Mouse (Mus musculus) T-helper 2 cell (primary cell): ENCODE measurements around the gene Fuom.
"Not testable (repeated sequence)": the region's sequence is repeated elsewhere in the genome, so short reads cannot be mapped to it uniquely, and the experiment has no call there.

ENCODE experiments used
- in situ Hi-C: fragments of 300-600 bp; cut with MboI, MseI; formaldehyde crosslinking; loops from one replicate; pipeline ENCODE4 v1.15.1; 2025; ENCODE audit warnings: high pct_unique_total_duplicates

The Fuom gene

GRCm38 (mm10) chr7:140101993-140102860 lies at the start of gene Fuom:
Fuom (minus strand) TSS chr7:140102441.
- in situ Hi-C loops = no loop called here

GRCm38 (mm10) chr7:140144550-140144949 lies 42.3 kb upstream of the Fuom start:
- in situ Hi-C loops = no loop called here

DNA sequence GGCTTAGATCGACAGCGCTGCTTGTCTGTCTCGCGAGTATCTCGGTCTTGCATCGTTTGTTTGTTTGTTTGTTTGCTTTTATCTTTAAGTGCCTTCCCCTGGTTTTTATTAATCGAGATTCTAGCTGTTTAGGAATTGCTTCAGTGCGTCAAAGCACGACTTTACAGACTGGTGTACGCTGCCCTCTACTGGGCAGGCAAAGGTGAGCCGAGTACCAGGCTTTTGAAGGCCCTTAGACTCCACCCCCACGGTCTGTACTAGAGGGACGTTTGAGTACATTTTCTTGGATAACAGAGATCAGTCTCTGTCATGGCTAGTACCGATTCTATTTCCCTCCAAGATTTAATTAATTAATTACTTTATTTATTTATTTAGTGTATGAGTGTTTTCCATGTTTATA lies 39.1 kb upstream of the Fuom start:
- in situ Hi-C loops = no loop called here

DNA sequence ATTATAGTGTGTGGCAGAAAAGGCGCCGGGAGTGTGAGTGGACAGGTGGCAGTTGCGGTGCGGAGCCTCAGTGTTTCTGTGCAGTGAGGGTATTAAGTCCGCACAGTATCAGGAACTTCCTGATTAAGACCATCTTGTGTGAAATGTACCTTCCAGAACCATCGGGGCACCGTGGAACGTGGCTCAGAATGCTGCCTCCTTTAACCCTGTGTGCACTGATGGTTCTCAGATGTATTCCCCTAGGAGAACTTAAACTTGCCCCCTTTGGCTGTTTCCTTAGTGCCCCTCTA lies 35.7 kb upstream of the Fuom start:
- in situ Hi-C loops = loop anchor here (5.0 kb wide), 1 partner anchor 56 kb away; the partner anchor contains the start of gene Caly

DNA sequence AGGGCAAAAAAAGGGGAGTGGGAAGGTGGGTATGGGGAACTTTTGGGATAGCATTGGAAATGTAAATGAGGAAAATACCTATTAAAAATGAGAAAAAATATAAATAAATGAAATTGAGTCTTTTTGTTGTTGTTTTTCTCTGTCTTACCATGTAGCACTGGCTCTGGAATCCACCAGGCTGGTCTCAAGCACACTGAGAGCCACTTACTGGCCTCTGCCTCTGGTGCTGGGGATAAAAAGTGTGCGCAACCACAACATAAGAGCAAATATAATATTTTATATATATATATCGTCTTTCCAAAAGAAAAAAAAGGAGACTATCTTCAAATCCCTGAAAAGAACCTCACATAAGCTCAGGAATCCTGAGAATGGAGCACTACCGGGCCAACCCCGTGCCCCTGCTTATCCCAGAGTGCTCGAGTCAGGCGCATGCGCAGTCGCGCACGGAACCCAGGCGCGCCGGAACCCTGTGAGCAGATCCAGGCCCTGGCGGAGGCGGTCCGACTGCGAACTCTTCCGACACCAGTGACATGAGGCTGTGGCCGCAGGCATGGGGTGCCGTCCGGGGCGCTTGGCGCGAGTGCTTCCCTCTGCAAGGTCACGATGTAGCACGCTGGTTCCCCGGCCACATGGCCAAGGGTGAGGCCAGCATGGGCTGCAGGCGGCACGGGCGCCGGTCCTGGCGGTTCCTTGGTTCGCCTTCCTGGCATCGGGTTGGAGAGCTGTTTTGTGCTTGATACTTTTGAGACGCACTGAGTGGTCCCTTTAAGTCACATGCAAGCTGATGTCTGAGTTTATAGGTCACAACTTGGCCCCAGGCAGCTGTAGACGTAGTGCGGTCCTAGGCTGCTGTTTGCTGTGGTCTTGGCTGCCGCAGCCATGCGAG lies 35.1 kb upstream of the Fuom start, which contains the start of gene Mtg1:
Mtg1 (plus strand) TSS at position 430 of the 886 bp plus-strand sequence.
- in situ Hi-C loops = loop anchor here (5.0 kb wide), 1 partner anchor 55 kb away; the partner anchor contains the start of gene Caly

GRCm38 (mm10) chr7:140135106-140135770 lies 33.0 kb upstream of the Fuom start:
- in situ Hi-C loops = loop anchor here (5.0 kb wide), 1 partner anchor 53 kb away; the partner anchor contains the start of gene Caly

DNA sequence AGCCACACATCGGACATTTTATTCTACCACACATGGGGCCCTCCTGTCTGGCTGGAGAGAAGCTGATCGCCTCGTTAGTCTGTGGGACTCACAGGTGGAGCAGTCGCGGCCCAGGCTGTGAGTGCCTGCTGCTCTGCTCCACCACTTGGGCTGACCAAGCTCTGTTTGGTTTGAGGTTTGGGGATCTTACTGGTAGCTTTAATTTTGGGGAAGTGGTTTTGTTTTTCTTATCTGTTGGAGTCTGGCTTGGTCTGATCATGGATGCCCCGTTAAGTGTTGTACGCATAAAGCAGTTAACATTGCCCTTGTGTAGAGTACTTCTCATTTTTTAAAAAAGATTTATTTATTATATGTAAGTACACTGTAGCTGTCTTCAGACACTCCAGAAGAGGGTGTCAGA lies 31.8 kb upstream of the Fuom start:
- in situ Hi-C loops = not testable (repeated sequence)

- in situ Hi-C loops = not testable (repeated sequence)
Measured at GRCm38 (mm10) chr7:140132184-140132583, 29.9 kb upstream of the Fuom start.

DNA sequence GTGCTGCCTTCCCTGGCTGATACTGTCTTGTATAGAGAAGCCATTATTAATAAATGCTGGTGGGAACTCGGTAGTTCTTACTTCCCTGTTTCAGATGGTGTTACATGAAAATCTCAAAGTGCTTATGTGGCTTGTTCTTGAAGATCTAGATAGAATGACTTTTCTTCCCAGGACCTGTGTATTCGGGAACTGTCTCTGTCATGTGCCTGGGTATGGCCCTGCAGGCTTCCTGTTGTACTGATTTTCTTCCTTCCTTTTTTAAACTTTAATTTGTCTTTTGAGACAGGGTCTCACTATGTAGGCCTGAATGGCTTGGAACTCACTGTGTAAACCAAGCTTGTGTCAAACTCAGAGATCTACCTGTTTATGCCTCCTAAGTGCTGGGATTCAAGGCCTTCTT lies 25.7 kb upstream of the Fuom start:
- in situ Hi-C loops = no loop called here

- in situ Hi-C loops = no loop called here
Measured at GRCm38 (mm10) chr7:140126934-140127333, 24.7 kb upstream of the Fuom start.

DNA sequence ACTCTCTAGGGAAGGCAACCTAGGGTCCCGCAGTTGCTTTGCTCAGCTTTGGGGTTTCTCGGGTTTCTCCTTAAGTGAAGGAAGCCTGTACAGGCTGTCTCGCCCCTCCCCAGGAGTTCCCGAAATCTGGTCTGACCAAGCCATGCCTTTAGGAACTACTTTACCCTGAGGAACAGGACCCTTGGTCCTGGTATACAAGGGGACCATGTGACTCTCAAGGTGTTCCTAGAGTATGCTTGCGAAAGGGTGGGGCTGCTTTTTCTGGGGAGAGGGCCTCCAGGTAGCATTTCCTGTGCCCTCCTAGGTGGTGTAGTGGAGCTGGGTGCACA lies 23.7 kb upstream of the Fuom start:
- in situ Hi-C loops = no loop called here

- in situ Hi-C loops = no loop called here
Measured at GRCm38 (mm10) chr7:140125278-140126021, 23.2 kb upstream of the Fuom start.

DNA sequence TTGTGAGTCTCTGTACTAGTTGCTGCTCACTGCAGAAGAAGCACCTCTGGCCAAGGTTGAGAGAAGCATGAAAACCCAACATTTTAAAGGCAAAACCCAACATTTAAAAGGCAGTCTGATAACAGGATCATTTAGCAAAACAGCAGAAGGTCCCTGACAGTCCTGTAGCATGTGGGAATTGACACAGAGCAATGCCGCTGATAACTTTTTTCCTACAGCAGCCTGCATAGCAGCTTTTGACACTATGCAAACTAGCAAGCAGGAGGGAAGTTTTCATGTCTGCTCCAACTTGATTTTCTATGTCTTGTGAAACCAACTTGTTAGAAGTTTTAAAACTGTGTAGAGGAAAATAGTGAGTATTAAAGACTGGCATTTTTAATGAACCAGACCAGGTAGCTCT lies 22.1 kb upstream of the Fuom start:
- in situ Hi-C loops = no loop called here

DNA sequence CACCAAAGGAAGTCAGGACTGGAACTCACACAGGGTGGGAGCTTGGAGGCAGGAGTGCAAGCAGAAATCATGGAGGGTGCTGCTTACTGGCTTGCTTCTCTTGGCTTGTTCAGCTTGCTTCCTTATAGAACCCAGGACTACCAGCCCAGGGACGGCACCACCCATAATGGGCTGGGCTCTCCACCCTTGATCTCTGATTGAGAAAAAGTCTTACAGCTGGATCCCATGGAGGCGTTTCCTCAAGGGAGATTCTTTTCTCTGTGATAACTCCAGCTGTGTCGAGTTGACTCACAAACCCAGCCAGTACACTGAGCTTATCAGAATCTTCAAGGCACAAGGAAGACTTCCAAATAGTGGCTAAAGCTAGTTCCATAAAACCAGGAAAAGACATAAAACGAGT lies 20.5 kb upstream of the Fuom start:
- in situ Hi-C loops = no loop called here

DNA sequence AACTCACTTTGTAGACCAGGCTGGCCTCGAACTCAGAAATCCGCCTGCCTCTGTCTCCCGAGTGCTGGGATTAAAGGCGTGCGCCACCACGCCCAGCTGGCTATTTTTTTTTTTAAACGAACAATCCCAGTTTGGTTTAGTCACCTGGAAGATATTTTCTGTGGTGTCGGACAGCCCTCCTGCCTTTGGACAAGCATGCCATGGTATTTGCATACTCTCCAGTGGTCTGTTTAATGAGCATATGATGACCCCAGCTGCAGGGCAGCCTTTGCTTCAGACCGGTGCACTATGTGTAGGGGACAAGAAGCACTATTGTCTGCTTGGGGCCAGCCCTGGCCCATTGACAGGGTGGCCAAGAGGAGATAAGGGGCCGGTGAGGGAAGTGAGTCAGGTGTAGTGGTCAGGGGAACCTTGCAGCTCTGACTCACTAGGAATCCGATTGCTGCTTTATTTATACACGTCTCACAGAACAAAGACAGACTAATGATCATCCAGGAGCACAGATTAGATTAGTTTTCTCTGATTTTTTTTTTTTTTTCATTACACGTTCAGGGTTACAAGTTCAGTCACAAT lies 19.2 kb upstream of the Fuom start:
- in situ Hi-C loops = no loop called here

DNA sequence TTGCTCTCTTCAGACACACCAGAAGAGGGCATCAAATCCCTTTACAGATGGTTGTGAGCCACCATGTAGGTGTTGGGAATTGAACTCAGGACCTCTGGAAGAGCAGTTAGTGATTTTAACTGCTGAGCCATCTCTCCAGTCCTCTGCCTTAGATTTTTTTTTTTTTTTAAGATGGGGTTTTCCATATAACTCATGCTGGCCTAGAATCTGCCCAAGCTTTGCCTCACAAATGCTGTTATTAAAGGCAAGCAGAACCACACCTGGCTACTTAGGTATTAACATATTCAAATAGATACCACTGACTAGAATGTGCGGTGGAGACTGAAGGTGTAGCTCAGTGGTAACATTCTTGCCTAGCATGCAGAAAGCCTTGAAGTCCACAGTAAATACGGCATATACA lies 18.2 kb upstream of the Fuom start:
- in situ Hi-C loops = no loop called here

DNA sequence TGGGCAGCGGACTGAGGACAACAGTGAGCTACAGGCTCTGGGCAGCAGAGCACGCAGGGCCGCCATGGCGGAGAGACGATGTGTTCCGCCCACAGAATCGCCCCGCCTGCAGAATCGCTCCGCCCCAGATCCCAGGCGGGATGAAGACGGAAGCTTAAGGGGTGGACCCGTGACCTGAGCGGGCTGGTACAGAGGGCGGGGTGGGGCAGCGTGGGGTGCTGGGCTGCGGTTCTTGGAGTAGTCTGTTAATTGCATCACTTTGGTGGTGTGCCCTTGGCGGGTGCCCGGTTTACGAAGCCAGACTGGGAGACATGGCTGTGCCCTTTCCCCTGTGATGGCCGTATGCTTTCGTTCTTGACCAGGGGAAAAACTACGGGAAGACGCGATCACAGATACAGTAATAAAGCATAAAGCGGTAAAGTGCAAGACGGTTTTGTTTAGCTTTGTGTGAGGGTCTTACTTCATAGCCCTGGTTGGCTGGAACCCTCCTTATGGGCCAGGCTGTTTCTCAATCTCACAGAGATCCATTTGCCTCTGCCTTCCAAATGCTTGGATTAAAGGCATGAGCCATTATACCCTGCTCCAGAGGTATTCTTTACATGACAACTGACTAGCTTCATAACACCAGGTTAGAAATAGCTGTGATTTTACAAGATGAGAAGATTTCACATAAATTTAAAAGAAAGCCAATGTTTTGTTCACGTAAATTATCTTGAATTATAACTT lies 14.3 kb upstream of the Fuom start, which contains the start of gene Echs1:
Echs1 (minus strand) TSS at position 148 of the 726 bp plus-strand sequence.
- in situ Hi-C loops = no loop called here

- in situ Hi-C loops = no loop called here
Measured at GRCm38 (mm10) chr7:140115583-140116328, 13.5 kb upstream of the Fuom start, which contains the start of gene Paox. Paox (plus strand) TSS chr7:140115799.

- in situ Hi-C loops = no loop called here
Measured at GRCm38 (mm10) chr7:140111943-140112342, 9.7 kb upstream of the Fuom start.
